Mouse (Mus musculus) limb, embryonic 11.5 days (tissue): ENCODE measurements around the gene Ears2. TPM values are rescaled to one million over a fixed set of nuclear protein-coding genes. Genes with fewer than 3 reads are reported as not detected.

Source experiments
- ATAC-seq: fragments of 200-750 bp; cut with Nextera tagmentation; 2 replicates; pipeline ENCODE4 v1.8.0; 2017; ENCODE audit warnings: low read depth; ENCODE audit not compliant: insufficient number of reproducible peaks, low FRiP score, low TSS enrichment
- DNase-seq: peaks from one replicate; pipeline ENCODE4 v3.0.0-alpha.2; 2015; ENCODE audit warnings: low spot score
- H3K27ac ChIP-seq: fragments of 300-500 bp; sonication (generic); replicated peaks from 2 replicates; pipeline ENCODE4 v1.5.1; 2014; ENCODE audit warnings: low read depth, mild to moderate bottlenecking, low read length
- H3K27me3 ChIP-seq: fragments of 300-500 bp; sonication (generic); 2 replicates; pipeline ENCODE4 v1.6.1; 2014; ENCODE audit warnings: mild to moderate bottlenecking, low read length, mixed read lengths; ENCODE audit not compliant: control insufficient read depth, insufficient read depth
- H3K36me3 ChIP-seq: fragments of 300-500 bp; sonication (generic); 2 replicates; pipeline ENCODE4 v1.6.1; 2014; ENCODE audit warnings: mild to moderate bottlenecking, low read length, moderate library complexity, mixed read lengths; ENCODE audit not compliant: control insufficient read depth, insufficient read depth
- H3K4me1 ChIP-seq: fragments of 300-500 bp; sonication (generic); 2 replicates; pipeline ENCODE4 v1.6.1; 2014; ENCODE audit warnings: low read length, mixed read lengths; ENCODE audit not compliant: control insufficient read depth, insufficient read depth
- H3K4me2 ChIP-seq: fragments of 300-500 bp; sonication (generic); 2 replicates; pipeline ENCODE4 v1.6.1; 2014; ENCODE audit warnings: low read depth, mild to moderate bottlenecking, moderate library complexity; ENCODE audit not compliant: severe bottlenecking
- H3K4me3 ChIP-seq: fragments of 300-500 bp; sonication (generic); 2 replicates; pipeline ENCODE4 v1.5.1; 2014; ENCODE audit warnings: low read depth, low read length
- H3K9ac ChIP-seq: fragments of 300-500 bp; sonication (generic); 2 replicates; pipeline ENCODE4 v1.6.1; 2014; ENCODE audit warnings: mild to moderate bottlenecking, low read length
- H3K9me3 ChIP-seq: fragments of 300-500 bp; sonication (generic); 2 replicates; pipeline ENCODE4 v1.6.1; 2016; ENCODE audit warnings: low read length; ENCODE audit not compliant: control insufficient read depth
- WGBS: fragments of 180-500 bp; shearing (Covaris S2); extraction: QIAGEN DNeasy Blood & Tissue Kit; methylation state at CpG from one replicate; pipeline ENCODE4 v1.1.7; 2014; 5-methylcytosine and 5-hydroxymethylcytosine counted together
- polyA plus RNA-seq: library from polyadenylated mRNA; unstranded; fragments of >200 nt; fragmentation: Nextera tagmentation; extraction: Ambion mirVana; gene quantifications from 2 replicates; pipeline ENCODE4 v1.2.1, GENCODE M21; 2014

Gene Ears2
- polyA plus RNA-seq, 1 experiment from 2014 or later, result 17.1 TPM

DNA sequence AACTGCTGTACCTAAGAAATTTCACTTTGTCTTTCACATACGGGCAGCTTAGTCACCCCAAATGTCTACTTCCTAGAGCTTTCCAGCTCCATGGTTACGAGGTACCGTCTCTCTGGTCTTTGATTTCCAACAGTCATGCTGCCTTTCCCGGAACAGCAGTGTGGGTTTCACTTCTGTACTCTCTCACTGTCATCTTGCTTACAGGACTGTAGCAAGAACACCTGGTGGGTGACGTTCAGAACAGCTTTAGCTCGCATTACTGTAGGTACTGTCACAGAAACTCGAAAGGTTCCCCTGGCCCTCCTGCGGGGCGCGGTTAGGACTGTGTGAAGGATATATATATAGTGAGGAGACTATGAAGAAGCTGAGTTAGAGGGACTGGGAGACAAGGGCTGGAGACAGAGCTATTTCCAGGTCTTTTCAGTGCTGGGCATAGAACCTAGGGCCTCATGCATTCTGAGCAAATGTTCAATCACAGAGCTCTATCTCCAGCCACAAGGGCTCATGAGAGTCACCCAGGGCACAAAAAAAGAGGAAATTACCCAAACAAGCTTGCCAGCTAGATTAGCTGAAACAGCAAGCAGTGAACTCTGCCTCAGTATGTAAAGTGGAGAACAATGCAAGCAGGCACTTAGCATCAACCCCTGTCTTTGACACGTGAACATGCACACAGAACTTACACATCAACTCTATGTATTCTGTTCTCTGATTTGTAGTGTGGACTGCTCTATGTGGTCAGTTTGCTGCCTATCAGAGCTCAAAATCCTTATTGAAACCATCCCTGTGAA lies 20.3 kb upstream of the Ears2 start:
- 92% methylated on average over 11 of the region's 11 CpGs for WGBS
- Histone ChIP-seq H3K4me2 (no peak overlapping the region), H3K36me3 (peaks cover 16% of the 10 kb centered on the region), H3K9ac (no peak overlapping the region), H3K27me3 (no peaks in the 10 kb centered on the region), H3K27ac (no peak overlapping the region), H3K9me3 (no peaks in the 10 kb centered on the region), H3K4me3 (no peak overlapping the region), H3K4me1 (no peaks in the 10 kb centered on the region)
- ATAC-seq (no peak), DNase-seq (no peak)

DNA sequence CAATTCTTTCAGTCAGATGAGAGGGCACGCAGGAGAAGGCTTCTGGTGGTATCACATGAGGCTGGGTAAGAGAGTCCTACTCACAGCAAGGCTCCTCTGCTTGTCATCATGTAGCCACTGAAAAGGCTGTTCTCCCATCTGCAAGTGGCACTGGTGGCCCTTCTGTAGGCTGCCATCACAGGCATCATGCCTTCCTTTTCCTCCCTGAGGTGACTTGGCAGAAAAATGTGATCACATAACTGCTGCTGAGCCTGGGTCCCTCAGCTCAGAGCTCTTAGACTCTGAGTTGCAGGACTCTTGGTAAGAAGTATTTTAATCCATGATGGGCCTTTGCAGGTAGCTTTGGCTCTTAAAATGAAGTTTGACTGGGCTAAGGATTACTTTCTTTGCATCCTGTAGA lies 14.0 kb upstream of the Ears2 start:
- H3K4me1 ChIP-seq, result no peaks in the 10 kb centered on the region
- no peaks in the 10 kb centered on the region for H3K27me3 ChIP-seq
- no peak overlapping the region for H3K9ac ChIP-seq
- H3K4me3 ChIP-seq, result no peak overlapping the region
- no peak overlapping the region for H3K4me2 ChIP-seq
- ATAC-seq (no peak), DNase-seq (no peak)
- peaks cover 17% of the 10 kb centered on the region for H3K36me3 ChIP-seq
- WGBS, result 89% methylated on average over 1 of the region's 1 CpGs
- no peaks in the 10 kb centered on the region; the same call in 1 of the 2 replicates for H3K9me3 ChIP-seq
- no peak overlapping the region for H3K27ac ChIP-seq

DNA sequence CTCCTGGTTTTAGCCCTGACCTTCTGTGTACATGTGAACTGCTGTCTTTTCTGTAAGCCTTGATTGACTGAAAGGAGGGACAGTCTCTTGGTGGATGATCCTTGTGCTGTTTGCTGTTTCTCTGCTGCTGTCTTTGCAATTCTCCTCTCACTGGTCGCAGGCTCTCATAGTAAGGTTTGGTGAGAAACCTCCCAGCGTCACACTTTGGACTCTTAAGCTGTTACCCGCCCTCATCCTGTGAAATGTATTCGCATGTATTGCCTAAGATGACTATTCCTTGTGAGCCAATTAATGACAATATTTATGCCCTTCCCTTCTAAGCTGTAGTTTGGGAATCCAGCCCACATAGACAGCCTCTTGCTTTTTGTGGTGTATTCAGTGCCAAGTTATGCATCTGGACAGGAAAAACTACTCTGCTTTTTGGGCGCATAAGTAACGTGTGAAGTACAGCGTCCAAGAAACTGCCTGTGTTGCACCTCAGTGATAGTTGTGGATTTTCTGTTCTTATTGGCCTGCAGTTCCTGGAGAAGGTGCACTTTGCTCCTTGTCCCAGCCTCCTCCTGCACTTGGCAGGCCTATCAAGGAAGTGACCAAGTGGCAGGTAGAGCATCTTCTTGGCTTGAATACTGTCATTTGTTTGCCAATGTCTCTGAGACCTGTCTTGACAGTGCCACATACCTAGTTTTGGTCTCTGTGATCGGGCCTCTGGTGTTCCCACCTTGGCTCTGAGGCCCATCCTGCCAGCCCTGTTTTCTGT lies 12.9 kb upstream of the Ears2 start:
- H3K4me3 ChIP-seq, result no peak overlapping the region
- no peaks in the 10 kb centered on the region for H3K27me3 ChIP-seq
- 94% methylated on average over 8 of the region's 8 CpGs for WGBS
- no peaks in the 10 kb centered on the region; the same call in 1 of the 2 replicates for H3K9me3 ChIP-seq
- H3K4me1 ChIP-seq, result no peaks in the 10 kb centered on the region
- no peak for ATAC-seq
- no peak overlapping the region for H3K9ac ChIP-seq
- no peak for DNase-seq
- peaks cover 22% of the 10 kb centered on the region for H3K36me3 ChIP-seq
- H3K27ac ChIP-seq, result no peak overlapping the region
- no peak overlapping the region for H3K4me2 ChIP-seq

DNA sequence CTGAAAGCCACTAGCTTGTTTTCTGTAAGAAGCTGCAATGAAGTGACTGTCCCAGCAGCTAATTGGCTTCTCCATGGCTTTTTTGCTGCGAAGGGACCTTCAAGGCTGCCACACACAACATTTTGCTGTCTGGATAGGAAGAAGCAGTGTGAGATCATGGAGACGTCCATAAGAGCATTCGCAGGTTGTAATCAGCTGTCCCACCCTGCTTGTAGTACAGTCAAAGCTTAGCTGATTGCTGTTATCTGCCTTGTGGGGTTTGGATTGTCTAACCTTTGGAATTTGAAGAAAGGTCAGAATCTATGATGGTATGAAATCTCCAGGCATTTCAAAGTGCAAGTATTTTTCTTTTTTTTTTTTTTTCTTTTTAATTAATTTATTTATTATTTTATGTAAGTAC lies 7.3 kb upstream of the Ears2 start:
- Histone ChIP-seq H3K9me3 (no peaks in the 10 kb centered on the region), H3K4me2 (no peak overlapping the region), H3K36me3 (peaks cover 37% of the 10 kb centered on the region), H3K27ac (no peak overlapping the region), H3K9ac (no peak overlapping the region), H3K4me1 (no peaks in the 10 kb centered on the region), H3K4me3 (no peak overlapping the region), H3K27me3 (no peaks in the 10 kb centered on the region)
- ATAC-seq (no peak), DNase-seq (no peak)
- 87% methylated on average over 3 of the region's 3 CpGs for WGBS

DNA sequence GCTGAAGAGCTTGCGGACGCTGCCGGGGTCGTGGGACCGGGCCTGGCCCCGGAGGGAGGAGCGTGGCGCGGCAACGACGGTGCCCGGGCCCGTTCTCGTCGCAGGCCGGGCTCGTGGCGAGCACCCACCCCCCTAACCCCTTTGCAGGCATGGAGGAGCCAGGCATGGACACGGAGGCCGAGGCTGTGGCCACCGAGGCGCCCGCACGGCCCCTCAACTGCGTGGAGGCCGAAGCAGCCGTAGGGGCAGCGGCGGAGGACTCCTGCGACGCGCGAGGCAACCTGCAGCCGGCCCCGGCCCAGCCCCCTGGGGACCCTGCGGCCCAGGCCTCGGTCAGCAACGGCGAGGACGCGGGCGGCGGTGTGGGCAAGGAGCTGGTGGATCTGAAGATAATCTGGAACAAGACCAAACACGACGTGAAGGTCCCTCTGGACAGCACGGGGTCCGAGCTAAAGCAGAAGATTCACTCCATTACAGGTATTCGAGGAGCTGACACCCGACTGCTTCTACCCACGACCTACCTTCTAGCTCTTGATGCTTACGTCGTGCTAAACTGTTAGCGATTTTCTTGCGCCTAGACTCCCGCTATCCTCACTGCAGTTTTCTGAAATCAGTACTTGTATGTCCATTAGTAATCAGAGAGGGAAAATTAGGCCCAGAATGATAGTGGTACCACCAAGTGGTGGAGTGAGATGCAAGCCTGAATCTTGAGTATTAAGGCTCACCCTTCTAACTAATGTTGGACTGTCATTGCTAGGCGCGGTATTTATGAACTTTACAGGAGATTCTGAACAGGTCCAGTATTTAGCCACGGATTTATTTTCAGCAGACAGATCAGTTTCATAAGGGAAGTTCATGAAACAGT lies 686 bp upstream of the Ears2 start:
- peaks cover 17% of the 10 kb centered on the region for H3K36me3 ChIP-seq
- H3K9me3 ChIP-seq, result no peaks in the 10 kb centered on the region
- no peaks in the 10 kb centered on the region for H3K27me3 ChIP-seq
- H3K4me2 ChIP-seq, result peak overlapping the region; percentile 57
- 1% methylated on average over 52 of the region's 58 CpGs for WGBS
- H3K4me3 ChIP-seq, result peak overlapping the region; percentile 99
- no peak for DNase-seq
- peaks cover 5% of the 10 kb centered on the region for H3K4me1 ChIP-seq
- peak; percentile 36 for ATAC-seq
- peak overlapping the region; percentile 89 for H3K27ac ChIP-seq
- peak overlapping the region; percentile 97 for H3K9ac ChIP-seq

DNA sequence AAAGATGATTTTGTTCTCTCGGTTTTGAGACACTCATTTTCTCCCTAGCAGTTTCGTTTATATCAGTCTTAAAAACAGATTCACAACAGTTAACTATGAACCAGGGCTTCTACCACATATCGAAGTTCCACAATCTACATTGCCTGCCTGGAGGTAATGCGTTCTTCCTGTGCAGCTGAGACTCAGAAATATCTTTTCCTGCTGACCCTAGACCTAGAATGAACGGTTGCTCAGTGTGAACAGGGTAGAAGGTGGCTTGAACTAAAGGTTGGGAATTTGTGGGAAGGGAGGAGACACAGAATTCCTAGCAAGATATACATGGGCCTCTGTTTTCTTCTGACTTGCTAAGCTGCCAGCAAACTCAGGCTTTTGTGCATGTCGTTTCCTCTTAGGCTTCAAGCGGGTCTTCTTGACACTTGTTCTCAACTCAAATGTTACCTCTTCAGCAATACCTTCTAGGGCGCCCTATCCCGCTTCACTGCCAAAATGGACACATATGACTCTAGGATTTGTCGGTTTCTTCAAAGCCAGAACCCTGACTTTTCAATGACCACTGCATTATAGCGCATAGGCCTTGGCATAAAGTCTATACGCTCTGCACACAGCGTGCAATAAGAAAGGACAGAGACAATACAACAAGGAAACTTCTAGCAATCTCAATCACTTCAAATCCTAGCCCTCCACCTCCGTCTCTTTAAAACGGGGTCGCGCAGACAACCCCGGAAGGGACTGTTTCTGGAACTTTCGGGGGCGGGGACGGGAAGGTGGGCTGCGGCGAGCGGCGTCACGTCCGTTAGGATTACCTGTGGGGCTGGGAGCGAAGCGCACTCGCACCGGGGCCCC lies 740 bp downstream of the Ears2 start:
- H3K4me2 ChIP-seq, result peak overlapping the region; percentile 67
- DNase-seq (no peak), ATAC-seq (peak; percentile 45)
- peaks cover 5% of the 10 kb centered on the region for H3K4me1 ChIP-seq
- peak overlapping the region; percentile 99 for H3K4me3 ChIP-seq
- no peaks in the 10 kb centered on the region for H3K27me3 ChIP-seq
- peaks cover 9% of the 10 kb centered on the region for H3K36me3 ChIP-seq
- 22% methylated on average over 31 of the region's 31 CpGs for WGBS
- peak overlapping the region; percentile 89 for H3K27ac ChIP-seq
- H3K9me3 ChIP-seq, result no peaks in the 10 kb centered on the region
- peak overlapping the region; percentile 97 for H3K9ac ChIP-seq

DNA sequence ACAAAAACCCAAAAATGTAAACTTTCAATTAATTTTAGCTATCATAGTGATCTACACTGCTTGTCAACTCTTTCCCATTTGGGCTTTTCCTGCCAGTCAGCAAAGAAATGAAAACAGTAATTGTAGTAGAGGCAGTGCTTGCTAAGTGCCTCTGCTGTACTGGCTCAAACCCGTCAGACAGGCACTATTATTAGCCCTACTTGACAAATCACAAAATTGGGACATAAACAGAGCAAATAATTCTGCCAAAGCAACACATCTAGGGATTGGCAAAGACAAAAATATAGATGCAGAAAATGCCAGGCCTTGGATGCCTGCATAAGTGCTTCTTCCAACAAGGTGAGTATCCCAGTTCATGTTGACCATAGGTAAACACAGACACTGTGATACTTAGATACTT lies 1.4 kb downstream of the Ears2 start:
- Histone ChIP-seq H3K36me3 (peaks cover 4% of the 10 kb centered on the region), H3K27ac (no peak overlapping the region), H3K4me3 (no peak overlapping the region), H3K9me3 (no peaks in the 10 kb centered on the region), H3K9ac (no peak overlapping the region), H3K27me3 (no peaks in the 10 kb centered on the region), H3K4me2 (no peak overlapping the region; the same call in 1 of the 2 replicates), H3K4me1 (peaks cover 5% of the 10 kb centered on the region)
- 82% methylated on average over 1 of the region's 1 CpGs for WGBS
- DNase-seq (no peak), ATAC-seq (no peak)
